Mouse (Mus musculus): Measurements from ENCODE around the gene 9930022D16Rik.

The 9930022D16Rik gene

DNA sequence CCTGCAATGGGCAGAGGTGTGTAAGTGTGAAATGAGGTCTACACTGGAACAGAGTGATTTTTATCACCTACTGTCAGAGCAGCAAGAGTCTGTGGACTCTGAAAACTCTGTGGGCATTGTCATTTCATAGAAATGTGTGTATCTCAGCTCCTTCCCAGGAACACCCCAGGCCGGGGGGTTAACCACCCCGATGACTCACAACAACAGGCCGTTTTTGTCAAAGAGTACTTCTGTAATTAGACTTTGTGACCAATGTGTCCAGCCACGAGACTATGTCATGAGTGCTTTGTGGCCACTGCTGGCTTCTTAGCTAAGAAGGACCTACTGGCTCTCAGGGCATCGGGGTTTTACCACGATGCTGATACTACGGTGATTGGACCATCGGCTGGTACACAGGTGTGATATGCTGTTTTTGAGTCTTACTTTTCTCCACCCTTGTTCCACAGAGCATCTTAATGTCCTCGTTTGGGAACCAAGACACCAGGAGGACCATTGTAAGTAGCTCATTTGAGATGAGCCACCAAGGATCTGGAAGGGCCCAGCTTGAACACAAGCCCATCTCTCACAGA lies 3.8 kb downstream of the 9930022D16Rik start:
- DNase-seq (ENCODE audit: low spot score in 2 of 2): no peak

DNA sequence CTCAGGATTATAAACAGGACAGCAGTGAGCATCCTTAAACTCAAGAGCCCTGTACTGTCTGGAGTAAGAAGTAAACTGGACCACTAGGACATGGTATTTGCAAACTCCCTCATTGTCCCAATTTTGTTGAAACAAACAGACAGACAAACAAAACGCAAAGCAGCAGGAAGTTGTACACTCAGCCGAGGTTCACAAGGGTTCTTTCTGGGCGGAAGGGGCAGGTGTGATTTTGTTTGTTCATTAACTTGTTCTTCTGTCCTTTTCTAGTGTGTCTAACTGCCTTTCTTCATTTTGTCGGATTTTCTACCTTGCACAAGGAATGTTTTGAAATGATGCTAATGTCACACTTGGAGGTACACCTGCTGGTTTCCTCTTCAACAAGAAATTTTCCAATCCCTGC lies 5.7 kb downstream of the 9930022D16Rik start:
- no peak for DNase-seq (ENCODE audit: low spot score in 2 of 2)

DNA sequence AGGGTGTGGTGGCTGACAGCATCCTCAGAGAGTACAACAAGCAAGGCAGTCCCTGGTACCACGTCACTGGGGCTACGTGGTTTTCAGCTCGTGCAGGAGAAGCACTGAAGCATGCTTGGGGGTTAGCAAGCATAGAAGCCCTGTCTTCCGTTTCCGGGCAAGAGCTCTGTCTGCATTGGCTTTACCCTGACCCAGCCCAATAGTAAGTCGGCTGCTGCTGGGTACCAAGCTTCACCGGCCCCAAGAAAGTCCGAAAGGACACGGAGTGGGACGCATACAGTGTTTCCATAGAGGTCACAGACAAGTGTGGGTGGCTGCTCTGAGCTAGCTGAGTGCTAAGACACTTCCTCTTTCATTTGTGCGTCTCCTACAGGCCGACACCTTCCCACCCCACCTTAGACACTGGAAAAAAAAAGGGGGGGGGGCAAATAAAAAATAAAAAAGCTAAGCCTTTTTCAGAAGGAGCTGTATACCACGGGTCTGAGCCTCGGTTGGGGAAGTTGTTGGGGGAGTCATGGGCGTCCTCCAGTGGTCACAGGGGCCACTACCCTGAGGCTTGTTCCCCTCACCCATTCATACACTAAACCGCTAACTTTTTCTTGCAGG lies 6.3 kb downstream of the 9930022D16Rik start:
- DNase-seq (ENCODE audit: low spot score in 2 of 2): no peak

DNA sequence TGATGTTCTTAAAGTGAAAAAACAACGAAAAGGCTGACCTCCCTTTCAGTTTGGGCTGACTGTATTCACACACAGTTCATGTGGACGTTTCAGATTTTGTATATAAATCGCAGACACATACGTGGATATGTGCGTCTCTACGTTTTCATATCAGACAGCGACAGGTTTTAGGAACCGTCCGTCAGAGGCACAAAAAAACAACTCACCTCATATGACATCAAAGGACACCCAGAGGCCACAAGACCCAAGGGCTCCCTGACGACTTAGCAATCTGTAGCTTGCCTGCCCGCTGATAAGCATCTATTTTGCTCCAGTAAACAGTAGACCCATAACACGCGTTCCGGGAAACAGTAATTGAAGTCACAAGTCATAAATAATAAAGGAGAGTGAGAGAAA lies 6.8 kb downstream of the 9930022D16Rik start:
- DNase-seq (ENCODE audit: low spot score in 2 of 2): no peak

DNA sequence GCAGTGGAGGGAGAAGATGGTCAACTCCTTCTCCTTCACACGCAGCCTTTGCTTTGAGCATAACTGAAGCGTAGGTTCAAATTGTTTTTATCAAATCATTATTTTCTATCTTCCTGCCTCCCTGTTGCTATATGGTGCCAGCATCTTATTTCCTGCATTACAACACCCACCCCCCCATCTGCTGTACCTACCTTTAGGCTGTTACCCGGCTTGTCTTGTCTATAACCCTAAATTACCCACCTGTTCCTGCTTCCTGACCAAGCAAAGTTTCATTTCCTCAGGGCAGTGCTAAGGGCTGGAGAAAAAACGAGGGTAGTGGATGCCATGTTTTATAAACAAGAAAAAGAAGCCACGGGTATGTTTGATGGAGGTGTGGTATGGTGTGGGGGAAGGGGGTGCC lies 7.5 kb downstream of the 9930022D16Rik start:
- DNase-seq (ENCODE audit: low spot score in 2 of 2): no peak

DNA sequence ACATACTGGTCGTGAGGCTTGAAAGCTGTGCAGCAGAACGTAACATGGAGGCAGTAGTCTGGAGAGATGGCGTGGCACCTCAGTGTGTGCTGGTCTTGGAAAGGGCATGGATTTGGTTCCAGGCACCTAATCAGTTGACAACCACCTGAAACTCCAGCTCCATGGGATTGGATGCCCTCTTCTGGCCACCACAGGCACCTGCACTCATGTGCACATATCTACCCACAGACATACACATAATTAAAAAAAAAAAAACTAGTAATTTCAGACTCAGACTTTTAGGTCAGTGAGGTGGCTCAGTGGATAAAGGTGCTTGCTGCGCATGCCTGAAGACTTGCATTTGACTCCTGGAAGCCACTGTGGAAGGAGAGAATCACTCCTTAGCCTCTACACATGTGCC lies 8.5 kb downstream of the 9930022D16Rik start:
- no peak for DNase-seq (ENCODE audit: low spot score in 2 of 2)

DNA sequence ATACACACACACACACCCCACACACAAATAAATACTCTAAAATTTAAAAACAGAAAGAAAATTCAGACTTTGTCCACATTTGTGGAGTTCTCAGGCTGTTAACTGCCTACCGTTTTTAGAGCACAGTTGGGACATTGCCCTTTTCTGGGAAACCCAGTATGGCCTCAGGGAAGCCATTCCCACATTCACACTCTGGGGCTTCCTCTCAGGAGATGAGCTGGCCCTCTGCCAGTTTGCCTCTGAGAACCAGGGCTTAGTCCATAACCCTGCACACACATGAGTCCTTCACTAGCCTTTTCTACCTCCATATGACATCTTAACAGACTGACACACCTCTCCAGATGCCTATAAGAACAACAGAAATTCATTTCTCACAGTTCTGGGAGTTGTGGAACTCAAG lies 9.6 kb downstream of the 9930022D16Rik start:
- no peak for DNase-seq (ENCODE audit: low spot score in 2 of 2)

DNA sequence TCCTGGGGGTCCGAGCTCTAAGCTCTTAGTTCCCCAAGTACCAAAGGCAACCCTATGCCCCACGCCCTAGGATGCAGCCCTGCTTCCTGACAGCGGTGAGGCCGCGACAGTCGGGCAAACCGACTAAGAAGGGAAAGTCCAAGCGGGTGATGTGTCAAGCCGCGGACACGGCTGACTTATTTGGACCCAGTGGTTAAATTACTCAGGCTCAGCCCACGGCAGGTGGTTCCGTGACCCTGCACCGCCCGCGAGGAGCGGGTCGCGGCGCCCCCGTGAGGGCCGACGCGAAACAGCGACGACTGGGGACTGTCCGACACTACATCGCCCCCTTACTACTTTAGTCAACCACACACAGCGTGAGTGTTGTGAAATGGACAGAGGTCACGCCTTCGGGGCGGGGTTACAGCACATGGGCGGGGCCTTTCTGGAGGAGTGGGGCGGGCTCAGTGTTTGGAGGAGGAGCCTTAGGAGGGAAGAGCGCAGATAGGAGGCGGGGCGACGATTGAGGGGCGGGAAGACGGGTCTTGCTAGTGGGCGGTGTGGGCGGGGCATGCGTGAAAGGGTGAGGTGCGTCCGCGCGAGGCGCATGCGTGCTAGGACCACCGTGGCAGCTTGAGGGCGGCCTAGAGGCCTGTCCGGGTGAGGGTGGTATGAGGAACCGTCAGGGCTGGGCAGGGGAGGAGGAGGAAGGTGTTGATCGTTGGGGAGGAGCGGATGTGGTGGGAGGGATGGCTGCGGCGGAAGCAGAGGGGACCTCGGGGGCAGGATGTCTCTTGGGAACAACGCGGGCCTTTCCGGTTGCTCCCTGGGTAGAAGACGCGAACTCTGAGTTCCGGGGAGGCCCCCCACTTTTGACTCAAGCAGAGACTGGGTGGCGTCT lies 11.9 kb downstream of the 9930022D16Rik start, which contains the start of gene Amz2:
TSS of gene Amz2 (plus strand) at position 555 of the 880 bp plus-strand sequence.
- DNase-seq (ENCODE audit: low spot score in 2 of 2): peak; percentile 97

DNA sequence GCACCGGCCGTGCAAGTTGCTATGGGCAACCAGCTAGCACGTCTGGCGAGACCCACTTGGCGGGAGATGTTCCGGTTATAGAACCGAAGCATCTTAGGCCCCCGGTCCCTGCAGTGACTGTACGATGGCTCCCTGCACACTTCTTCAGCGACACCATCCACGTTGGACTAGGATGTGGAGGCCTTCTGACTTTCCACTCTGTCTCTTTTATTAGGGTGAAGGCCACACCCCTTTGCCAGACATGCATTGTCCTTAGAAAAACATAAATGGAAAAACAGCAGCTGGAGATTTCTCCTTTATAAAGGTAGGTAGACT lies 12.5 kb downstream of the 9930022D16Rik start:
- no peak for DNase-seq (ENCODE audit: low spot score in 2 of 2)

DNA sequence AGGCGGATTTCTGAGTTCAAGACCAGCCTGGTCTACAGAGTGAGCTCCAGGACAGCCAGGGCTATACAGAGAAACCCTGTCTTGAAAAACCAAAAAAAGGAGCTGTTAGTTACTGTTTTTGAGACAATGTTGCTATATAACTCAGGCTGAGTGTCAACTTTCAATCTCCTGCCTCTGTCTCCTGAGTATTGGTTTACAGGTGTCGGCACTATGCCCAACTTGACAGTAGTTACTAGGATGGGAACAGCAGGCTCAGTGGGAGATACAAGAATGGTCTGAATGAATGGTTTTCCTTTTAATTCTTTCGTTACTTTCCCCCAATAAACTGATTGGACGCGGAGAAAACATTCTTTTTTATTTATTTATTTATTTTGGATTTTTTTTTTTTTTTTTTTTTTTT lies 13.6 kb downstream of the 9930022D16Rik start:
- no peak for DNase-seq (ENCODE audit: low spot score in 2 of 2)

DNA sequence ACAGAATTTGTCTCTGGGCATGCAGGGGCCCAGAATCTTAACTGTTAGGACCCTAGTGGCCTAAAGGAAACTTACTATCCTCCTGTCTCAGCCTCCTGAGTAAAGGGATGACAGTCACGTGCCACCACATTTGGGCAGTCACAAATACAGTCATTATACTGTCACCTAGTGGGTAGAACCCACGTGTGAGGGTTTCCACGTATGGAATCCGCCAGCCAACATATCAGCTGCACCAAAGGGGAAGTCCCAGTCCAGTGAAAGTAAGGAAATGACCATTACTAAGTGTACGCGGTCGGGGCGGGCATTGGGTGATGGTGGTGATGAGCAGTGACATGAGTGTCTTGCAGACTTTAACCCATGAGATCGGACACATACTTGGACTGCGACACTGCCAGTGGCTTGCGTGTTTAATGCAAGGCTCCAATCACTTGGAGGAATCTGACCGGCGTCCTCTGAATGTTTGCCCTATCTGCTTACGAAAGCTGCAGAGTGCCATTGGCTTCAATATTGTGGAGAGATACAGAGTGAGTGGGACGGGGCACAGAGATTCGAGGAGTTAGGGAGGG lies 20.6 kb downstream of the 9930022D16Rik start:
- no peak for DNase-seq (ENCODE audit: low spot score in 2 of 2)

DNA sequence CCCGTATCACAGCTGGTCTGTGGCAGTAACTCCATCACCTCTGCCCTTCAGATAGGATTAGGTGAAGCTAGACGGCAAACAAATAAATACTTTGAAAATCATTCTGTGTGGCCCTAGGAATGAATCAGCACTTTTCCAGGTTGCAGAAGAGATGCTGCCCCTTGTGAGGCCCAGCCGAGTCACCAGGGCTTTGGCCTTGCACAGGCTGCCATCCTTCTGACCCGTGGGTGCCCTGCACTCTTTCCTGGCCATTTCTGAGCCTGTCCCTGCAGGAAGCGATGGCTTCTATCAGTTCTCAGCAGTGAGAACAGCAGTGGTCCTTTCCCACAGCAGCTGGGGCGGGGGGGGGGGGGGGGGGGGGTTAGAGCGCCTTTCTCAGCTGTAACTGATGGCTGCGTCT lies 23.2 kb downstream of the 9930022D16Rik start:
- DNase-seq (ENCODE audit: low spot score in 2 of 2): no peak

DNA sequence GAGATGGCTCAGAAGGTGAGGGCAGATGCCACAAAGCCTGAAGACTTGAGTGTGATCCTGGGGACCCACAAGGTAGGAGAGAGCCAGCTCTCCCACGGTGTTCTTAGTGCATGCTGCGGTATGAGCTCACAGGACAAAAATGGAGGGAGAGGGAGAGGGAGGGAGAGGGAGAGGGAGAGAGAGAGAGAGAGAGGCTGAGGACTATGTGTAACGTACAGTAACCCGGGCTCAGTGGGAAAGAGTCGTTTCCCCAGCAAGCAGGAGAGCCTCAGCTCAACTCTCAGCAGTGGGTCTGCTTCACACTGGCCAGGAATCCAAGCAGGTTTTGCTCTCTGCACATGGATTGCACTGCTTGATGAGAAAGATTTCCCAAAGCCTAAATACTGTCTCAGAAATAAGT lies 25.5 kb downstream of the 9930022D16Rik start:
- no peak for DNase-seq (ENCODE audit: low spot score in 2 of 2)

DNA sequence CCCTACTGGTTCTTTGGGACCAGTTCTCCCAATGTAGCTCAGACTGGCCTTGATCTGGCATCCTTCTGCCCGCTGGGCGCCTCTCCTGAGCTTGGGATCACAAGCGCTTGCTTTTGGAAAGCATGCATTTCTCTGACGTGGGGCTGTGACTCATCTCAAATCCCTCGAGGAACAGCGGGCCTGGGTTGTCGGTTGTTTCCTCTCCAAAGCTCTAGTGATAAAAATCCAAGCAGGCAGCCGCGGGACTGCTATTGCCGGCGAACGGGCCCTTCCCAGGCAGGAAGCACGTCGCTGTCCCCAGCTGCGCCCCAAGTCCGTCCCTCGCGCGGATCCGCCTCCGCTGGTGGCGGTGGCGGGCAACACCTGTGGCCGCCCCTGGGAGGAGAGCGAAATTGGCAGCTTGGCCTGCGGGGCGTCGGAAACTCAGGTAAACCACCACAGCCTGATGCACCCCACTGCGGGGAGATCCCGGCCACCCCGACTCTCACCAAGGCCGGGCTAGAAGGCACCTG lies 26.2 kb downstream of the 9930022D16Rik start:
- DNase-seq (ENCODE audit: low spot score in 2 of 2): peak; percentile 34 to 45

DNA sequence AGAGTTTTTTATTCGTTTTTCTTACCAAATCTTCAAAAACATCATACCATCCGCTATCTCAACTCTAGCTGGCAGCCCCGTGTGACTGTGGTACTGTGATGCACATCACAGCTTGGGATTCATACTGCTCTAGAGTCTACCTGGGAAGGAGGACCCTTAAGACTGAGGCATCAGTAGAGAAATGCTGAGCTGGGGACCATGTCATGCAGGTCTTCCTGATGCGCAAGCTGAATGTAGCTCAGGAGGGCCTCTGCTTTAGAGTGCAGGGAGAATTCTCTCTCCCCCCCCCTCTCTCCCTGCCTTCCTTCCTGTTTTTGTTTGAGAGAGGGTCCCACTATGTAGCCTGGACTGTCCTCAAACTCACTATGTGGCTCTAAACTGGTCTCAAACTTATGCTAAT lies 26.9 kb downstream of the 9930022D16Rik start:
- no peak for DNase-seq (ENCODE audit: low spot score in 2 of 2)

DNA sequence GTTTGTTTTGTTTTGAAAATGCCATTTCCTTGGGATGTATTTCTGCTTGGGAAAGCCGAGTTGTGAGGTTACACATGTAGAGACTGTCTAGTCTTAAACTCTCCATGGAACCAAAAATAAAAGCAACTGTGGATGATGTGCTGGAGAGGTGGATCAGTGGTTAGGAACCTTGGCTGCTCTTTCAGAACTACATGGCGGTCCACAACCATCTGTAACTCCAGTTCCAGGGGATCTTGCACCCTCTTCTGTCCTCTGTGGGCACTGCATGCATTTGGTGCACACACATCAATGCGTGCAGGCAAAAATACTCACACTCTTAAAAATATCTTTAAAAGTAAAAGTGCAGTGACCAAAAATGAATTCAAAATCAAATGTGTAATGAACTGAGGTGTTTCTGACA lies 27.4 kb downstream of the 9930022D16Rik start:
- DNase-seq (ENCODE audit: low spot score in 2 of 2): no peak

DNA sequence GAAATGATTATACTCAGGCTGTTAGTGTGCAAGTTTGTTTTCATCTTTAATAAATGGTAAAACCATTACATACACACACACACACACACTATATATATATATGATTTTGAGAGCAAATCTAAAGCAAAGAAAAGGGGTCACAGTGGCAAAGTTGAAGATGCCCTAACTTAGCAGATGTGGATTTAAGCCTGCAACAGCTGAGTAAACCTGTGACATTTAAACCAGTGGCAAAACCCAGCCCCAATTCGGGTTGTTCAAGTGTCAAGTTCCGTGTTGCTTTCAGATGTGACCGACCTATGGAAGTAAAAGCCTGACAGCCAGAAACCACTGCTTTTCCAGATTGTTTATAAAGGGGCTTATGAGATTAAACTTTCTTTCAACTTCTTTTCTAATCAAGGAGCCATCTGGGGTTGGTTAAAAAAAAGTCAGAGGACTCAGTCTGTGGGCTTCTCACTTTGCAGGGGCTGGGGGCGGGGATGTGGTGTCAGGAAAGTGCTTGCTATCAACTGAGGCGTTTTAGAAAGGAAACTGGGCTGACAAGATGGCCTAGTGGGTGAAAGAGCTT lies 28.5 kb downstream of the 9930022D16Rik start:
- DNase-seq (ENCODE audit: low spot score in 2 of 2): no peak

DNA sequence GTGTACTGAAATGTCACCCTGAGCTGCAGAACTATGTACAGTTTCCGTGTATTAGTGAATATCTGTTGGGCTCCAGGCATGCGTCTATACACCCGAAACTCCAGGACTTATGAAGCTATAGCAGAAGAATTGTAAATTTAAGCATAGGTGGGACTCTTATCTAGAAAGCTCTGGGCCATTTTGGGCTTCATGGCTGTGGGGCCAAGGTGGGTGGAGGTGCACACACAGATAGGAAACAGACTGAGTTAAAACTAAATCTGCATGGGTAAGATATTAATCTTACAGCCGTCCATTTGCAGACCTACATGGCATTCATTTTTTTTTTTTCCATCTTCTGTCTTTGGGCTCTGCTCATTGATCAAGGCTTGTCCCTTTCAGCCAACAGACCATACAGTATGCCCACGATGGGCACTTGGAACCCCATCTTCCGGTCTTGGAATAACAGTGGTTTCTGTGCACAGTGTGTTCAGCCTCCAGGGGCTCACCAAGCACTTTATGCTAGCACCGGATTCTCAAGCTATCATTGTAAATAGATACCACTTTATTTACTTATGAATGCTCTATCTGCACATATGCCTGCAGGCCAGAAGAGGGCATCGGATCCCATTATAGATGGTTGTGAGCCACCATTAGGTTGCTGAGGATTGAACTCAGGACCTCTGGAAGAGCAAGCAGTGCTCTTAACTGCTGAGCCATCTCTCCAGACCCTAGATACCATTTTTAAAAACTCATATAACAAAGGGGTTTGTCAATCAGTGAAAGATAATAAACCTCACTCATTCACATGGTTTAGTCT lies 29.9 kb downstream of the 9930022D16Rik start:
- DNase-seq (ENCODE audit: low spot score in 2 of 2): no peak

DNA sequence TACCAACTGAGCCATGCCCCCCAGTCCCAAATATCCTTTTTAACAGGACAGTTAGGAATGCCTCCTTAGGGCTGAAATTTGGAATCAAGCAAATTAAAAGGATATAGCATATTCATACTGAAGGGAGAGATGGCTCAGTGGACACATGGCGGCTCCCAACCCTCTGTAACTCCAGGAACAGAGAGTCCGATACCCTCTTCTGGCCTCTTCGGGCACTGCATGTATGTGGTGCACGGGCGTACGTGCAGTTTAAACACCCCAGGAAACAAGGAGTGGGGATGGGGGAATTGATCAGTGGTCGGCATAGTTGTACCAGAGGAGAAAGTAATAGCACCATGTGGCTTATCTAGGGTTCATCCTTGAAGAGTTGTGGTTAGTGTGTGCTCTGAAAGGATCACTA lies 30.9 kb downstream of the 9930022D16Rik start:
- no peak for DNase-seq (ENCODE audit: low spot score in 2 of 2)

DNA sequence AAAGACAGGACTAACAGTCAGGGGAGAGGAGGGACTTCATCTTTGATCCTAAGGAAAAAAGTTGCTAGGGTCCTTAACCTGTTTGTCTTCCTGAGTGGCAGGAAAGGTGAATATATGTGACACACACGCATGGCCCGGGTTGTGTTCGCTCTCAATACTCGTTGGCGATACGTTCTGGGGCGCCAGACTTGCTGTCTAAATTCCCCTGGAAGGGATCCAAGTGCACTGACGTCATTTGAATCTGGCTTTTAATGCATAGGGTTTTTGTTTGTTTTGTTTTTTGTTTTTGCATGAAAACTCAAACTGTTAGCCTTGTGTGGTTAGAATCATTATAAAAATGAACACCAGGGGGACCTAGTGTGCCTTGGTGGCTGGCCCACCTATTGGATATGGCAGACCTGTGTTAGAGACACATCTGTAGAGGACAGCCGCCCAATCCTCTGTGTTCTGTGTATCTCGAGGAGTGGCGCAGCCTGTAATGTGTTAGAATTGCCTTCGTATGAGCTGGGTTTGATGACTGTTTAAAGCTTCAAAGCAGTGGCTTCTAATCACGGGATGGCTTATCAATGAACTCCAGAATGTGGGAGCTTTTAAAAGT lies 31.8 kb downstream of the 9930022D16Rik start:
- no peak for DNase-seq (ENCODE audit: low spot score in 2 of 2)

DNA sequence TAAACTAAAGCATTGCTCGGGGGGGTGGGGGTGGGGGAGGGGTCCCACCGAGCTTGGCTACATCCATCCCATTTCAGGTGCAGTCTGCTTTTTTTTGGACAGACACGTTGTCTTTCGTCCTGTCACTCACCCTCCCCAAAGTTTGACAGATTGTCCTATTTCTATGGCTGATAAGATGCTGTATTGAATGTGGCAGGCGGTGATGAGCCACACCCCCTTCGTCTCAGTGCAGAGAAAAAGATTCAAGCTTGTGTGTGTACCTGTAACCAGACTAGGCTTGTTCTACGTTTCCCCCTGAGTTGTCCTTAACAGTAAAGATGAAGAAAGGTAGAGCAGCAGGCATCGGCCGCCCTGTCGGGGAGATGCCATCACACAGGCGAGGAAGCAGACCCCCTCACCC lies 37.5 kb downstream of the 9930022D16Rik start:
- DNase-seq (ENCODE audit: low spot score in 2 of 2): no peak
